Mouse (Mus musculus) left cerebral cortex, adult 9 months (tissue): ENCODE data around the gene Gtpbp3.

Source experiments
- DNase-seq, 2 experiments: peaks; one replicate each; pipeline ENCODE4 v3.0.0; 2022; ENCODE audit warnings: low spot score in 2 of 2

Gene Gtpbp3

DNA sequence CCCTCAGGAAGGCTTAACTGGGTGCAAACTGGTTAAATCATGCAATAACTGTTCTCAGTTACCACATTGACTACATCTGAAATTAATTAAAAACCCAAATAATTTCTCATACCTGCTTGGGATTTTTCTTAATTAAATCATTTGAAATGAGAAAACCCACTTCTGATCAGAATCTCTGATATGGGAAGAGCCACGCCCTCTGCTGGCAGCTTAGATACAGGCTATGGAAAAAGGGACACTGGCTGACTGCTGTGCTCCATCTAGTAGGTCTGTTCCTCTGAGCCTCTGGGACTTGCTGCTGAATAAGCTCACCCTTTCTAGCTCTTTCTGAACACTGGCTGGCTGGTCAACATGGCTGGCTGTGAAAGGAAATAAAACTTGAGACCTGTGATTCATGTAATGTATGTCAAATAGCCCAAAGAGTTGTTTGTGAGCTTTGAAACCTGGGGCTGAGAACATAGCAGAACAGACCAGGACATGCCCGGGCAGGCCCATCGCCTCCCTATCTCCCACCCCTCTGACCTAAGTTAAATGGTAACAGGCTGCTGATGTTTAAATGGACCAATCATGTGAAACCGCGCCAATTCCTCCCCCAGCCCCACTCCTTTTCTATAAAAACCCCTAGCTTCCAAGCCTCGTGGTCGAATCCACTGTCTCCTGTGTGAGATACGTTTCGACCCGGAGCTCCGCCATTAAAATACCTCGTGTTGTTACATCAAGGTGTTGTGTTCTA is 43.0 kb downstream of the Gtpbp3 start:
- peak in 1 of 2 experiments; percentile 55 for DNase-seq

DNA sequence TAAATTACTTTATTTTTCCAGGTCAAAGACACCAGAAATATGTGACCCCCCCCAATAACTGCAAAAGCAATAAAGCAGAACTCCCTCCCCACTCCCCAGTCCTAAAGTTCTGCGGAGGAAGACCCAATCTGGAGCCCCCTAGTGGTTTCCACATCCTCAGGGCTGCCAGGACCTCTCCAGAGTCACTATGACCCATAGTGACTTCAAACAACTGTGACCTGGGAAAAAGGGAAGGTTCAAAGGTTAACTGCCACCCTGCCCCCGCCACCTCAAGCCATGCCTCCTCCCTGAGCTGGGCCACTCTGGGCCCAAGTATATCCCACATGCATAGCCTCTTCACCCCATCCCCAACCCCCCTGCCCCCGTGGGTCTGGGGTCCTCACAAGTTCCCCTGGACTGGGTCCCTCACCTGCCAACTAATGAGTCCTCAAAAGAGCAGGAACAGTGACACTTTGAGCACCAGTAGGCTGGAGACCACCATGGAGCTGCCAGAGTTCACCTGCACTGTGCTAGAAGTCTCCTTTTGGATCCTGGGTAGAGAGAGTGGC is 46.4 kb downstream of the Gtpbp3 start:
- no peak for DNase-seq

DNA sequence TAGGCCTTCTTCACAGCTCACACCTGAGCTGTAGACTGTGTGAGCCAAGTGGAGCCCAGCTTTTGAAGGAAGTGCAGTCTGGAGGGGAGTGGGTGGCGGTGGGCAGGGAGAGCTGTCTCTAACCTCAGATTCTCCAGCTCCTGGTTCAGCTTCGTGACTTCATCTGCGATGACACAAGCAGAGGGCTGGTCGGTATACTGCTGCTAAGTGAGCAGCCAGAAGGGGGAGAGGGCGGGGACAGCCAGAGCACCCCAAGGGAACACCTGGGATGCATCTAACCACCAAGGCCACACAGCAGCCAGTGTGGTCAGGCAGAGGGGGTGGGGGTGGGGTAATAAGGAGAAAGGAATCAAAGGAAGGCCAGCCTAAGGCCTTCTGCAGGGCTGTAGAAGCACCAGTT is 47.8 kb downstream of the Gtpbp3 start:
- no peak for DNase-seq

DNA sequence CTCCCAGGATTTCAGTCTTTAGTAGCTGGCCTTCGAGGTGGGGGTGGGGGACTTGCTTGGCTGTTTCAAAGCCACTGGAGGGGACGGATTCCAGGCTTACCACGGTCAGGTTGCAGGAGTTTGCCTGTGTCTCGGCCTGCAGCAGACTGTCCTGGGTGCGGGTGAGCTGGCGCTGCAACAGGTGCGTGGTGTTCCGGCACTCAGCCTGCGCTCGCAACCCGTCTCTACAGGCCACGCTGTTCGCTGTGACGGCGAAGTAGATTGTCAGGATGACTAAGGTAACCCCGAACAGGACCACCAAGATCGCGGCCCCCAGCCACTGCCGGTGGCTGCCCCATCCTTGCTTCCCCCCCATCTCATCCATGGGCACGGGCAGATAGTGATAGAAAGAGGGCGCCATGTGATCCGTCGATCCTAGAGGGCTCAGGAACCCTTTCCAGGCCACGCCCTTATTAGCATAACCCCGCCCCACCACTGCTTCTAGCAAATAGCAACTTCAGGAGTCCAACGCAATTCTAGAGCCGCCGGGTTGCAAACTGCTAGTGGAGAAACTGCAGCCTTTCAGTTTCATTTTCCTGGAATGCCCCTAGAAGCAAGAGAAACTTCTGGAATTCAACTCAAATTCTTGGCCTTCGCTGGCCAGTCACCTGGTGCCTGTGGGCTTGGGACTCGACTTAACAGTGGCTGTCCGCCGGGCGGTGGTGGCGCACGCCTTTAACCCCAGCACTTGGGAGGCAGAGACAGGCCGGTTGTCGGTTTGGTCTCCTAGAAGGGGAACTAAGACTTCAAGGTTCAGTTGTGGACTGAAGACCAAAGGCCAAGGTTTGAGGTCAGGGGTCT is 49.3 kb downstream of the Gtpbp3 start, which contains the start of gene Bst2:
Gene Bst2, minus strand, starts transcription at position 429 of the 840 bp plus-strand sequence.
- peak in 1 of 2 experiments; percentile 53 for DNase-seq

DNA sequence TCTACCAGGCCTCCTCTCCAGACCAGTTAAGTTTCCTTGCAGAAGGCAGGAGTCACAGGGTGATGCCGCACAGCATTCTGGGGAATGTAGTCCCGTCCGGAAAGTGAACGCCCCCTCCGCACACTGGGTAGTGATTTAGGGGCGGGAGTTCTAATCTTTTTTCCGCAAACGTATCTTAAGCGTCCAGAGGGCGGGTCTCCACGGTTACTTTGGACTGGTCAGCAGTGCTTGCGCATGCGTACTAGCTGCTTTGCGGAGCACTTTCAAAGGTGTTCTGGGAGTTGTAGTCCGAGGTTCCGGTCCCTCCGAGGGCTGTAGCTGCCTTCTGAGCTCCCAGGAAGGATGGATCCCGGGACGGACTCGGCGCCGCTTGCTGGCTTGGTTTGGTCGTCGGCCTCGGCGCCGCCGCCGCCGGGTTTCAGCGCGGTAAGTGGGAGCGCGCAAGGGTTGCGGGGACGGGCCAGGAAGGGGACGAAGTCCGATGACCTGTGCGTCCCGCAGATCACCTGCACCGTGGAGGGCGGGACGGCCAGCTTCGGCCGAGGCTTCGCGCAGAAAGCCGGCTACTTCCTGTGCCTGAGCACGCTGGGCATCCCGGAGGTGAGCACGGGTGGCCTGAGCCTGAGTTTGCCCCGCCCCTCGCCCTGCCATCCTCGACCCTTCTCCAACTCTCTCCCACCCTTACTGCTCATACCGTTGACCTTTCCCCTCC is 54.9 kb downstream of the Gtpbp3 start, which contains the start of gene Mvb12a:
Gene Mvb12a, plus strand, starts transcription at position 291 of the 712 bp plus-strand sequence.
- DNase-seq = peak; percentile 97 to 99

DNA sequence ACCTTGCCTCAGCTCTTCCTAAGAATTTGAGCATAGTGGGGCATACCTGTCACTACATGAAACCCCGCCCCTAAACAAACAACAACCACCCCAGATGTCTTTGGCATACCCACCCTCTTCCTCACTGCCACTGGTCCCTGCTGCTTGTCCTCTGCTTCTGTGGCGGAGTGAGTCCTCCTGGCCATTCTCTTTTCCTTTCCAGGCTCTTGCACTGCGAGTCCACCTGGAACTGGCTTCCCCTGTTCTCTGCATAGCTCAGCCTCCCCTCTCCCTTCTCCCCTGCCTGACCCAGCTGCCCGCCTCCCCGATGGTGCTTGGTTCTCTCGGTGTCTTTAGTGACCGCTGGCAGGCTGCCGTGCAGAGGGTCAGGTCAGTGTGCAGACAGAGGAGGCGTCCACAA is 55.9 kb downstream of the Gtpbp3 start:
- no peak for DNase-seq

DNA sequence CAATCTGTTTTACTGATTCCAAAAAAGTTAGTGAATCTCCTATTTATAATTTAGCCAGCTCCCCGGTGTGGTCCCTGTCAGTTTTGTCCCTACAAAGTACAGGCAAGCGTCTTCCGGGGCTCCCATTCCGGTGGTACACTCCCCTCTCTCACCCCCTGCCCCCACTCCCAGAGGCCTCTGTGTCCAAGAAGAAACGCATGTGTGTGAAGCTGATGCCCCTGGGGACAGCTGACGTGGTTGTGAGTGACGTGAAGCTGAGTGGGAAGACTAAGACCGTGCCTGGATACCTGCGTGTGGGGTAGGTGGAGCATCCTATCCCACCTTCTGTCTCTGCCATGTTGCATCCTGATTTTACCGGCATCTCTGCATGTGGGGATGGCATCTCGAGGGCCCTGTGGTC is 57.1 kb downstream of the Gtpbp3 start:
- no peak for DNase-seq

DNA sequence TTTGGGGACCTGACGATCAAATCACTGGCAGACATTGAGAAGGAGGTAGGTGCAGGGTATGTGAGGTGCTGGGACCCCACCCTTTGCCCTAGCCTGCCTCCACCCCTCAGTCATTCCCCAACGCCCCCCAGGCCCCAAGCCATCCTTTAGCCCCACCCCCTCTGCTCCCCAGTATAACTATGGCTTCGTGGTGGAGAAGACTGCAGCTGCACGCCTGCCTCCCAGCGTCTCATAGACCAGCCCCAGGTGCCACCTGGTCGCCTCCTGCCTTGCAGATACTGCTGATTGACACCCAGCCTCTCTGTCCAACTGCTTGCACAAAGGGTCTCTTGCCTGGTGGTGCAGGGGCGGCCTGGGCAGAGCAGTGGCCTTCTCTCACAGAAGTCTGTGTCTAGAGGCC is 59.7 kb downstream of the Gtpbp3 start:
- DNase-seq = no peak
